Mouse (Mus musculus): ENCODE measurements around the gene Car11.

The Car11 gene

DNA sequence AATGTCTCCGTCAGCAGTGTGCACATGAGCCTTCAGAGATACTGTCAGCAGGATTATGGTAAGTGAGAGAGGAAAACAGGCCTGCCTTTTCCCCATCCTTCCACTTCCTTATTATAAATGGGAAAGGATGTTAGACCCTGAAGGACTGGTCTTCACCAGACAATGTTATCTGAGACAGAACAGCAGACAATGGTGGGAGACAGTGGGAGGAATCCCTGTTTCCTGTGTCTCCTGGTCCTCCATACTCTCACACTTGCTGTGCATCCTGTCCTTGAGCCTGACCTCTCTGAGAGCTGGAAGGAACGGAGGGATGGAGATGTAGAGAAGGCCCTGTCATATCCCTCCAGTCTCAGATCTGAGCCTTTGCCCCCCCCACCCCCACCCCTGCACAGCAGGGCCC lies 7.3 kb upstream of the Car11 start:
- no peak for DNase-seq (ENCODE audit: low read depth, low spot score)

- no peak for DNase-seq (ENCODE audit: low read depth, low spot score)
Observed at GRCm38 (mm10) chr7:45693921-45694591, 5.6 kb upstream of the Car11 start, which contains the start of gene Sec1. Sec1 (minus strand) TSS chr7:45694402.

DNA sequence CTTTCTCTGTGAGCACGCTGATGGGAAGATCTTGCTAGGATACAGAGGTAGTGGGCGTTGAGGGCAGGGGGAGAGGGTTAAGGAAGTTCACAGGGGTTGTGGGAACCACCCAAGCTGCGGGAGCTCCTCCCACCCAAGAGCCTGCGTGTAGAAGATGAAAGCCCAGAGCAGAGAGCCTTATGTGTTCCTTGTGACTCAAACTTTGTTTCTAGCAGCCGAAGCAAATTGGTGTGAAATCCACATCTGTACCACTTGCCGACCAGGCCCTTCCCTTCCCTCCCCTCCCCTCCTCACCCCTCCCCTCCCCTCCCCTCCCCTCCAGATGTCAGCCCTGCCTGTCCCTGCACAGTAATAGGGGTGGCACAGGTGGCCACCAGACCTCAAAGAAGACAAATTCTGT lies 4.5 kb upstream of the Car11 start:
- no peak for DNase-seq (ENCODE audit: low read depth, low spot score)

DNA sequence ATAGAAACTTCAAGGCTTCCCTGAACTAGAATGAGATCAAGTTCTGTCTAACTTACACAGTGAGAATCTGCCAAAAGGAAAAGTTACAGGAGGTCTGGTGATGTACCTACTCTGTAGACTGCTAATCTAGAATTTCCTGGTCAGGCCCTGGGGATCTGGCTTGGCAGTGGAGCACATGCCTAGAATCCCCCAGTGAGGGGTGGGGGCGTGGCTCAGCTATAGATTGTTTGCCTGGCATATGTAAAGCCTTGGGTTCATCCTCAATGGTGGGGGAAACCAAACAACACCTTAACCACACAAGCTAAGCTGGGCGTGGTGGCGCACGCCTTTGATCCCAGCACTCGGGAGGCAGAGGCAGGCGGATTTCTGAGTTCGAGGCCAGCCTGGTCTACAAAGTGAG lies 1.7 kb upstream of the Car11 start:
- DNase-seq (ENCODE audit: low read depth, low spot score): no peak

- peak; percentile 67 for DNase-seq (ENCODE audit: low read depth, low spot score)
Observed at GRCm38 (mm10) chr7:45700301-45701015, 815 bp downstream of the Car11 start.

- no peak for DNase-seq (ENCODE audit: low read depth, low spot score)
Observed at GRCm38 (mm10) chr7:45701072-45701471, 1.4 kb downstream of the Car11 start.

- no peak for DNase-seq (ENCODE audit: low read depth, low spot score)
Observed at GRCm38 (mm10) chr7:45701607-45702006, 2.0 kb downstream of the Car11 start.

GRCm38 (mm10) chr7:45702316-45702715 lies 2.7 kb downstream of the Car11 start:
- no peak for DNase-seq (ENCODE audit: low read depth, low spot score)

DNA sequence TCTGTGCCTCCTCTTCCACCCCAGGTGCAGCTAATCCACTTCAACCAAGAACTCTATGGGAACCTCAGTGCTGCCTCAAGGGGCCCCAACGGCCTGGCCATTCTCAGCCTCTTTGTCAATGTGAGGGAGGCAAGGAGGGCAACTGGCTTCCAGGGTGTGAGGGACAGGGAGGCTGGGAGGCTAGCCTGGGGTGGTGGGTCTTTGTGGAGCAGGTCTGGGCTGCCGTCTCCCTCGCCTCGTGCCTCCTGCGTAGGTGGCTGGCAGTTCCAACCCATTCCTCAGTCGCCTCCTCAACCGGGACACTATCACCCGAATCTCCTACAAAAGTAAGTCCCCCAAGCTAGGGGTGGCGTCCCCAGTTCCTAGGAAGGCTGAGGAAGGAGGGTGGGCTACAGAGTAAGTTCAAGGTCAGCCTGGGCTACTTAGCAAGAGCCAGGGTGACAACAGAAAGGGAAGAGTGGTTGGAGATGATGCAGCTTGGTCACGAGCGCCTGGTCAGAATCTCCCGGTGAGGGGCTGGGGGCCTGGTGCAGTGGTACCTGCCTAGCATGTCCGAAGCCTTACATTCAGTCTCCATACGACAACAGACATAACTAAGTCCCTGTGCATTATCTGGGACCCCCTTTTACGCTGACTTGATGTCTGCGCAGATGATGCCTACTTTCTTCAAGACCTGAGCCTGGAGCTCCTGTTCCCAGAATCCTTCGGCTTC lies 3.3 kb downstream of the Car11 start:
- no peak for DNase-seq (ENCODE audit: low read depth, low spot score)

- DNase-seq (ENCODE audit: low read depth, low spot score): no peak
Observed at GRCm38 (mm10) chr7:45703521-45704033, 3.9 kb downstream of the Car11 start.

- DNase-seq (ENCODE audit: low read depth, low spot score): peak; percentile 91
Observed at GRCm38 (mm10) chr7:45704046-45704559, 4.5 kb downstream of the Car11 start.

DNA sequence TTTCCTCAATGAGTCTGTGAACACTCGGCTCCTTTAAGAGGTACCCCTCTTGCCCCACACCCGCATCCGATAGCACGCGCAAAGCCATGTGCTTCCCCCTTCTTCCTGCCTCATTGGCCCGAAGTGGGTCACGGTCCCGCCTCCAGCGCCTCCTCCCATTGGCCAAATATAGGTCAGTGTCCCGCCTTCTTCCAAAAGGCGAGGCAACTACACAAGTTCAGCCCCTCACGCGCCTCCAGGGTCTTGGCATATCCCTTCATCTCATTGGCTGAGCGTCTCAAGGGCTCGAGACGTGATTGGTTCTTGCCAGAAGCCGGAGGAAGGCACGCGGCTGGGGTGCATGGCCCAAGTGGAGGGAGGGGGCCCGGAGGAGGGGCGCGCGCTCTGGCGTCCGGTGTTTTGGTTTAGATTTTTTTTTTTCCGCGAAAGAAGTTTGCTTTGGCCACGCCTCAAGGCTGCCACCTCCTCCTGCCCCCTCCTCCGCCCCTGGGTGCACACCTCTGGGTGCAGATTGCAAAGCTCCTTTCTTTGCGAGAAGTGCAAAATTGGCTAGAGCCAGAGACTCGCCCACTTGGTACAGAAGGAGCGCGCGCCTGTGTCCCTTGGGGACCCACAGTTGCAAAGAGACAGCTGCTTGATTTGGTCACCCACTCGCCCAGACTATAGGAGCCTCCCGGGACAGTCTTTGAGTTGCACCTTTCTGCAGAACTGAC lies 5.2 kb downstream of the Car11 start, which contains the start of gene Dbp:
Gene Dbp (plus strand): TSS at position 359 of the 713 bp plus-strand sequence.
- DNase-seq (ENCODE audit: low read depth, low spot score): peak; percentile 98

DNA sequence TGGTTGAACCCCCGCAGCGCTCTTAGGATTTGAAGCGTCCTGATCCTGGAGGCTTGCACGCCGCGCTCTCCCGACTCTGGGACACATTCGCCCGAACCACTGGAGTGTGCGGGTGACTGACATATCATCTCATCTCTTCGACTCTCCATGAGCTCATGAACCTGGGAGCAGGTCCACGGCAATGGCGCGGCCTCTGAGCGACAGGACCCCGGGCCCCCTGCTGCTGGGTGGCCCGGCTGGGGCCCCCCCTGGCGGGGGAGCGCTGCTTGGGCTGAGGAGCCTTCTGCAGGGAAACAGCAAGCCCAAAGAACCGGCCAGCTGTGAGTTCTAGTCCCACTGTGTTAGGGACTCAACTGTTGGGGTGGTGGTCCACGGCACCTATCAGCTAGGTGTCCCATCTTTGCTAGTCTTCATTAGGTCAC lies 5.8 kb downstream of the Car11 start:
- no peak for DNase-seq (ENCODE audit: low read depth, low spot score)

GRCm38 (mm10) chr7:45705873-45706281 lies 6.2 kb downstream of the Car11 start:
- DNase-seq (ENCODE audit: low read depth, low spot score): peak; percentile 65

GRCm38 (mm10) chr7:45706721-45707241 lies 7.1 kb downstream of the Car11 start:
- peak; percentile 73 for DNase-seq (ENCODE audit: low read depth, low spot score)

- DNase-seq (ENCODE audit: low read depth, low spot score): peak; percentile 93
Observed at GRCm38 (mm10) chr7:45707375-45707967, 7.8 kb downstream of the Car11 start.

DNA sequence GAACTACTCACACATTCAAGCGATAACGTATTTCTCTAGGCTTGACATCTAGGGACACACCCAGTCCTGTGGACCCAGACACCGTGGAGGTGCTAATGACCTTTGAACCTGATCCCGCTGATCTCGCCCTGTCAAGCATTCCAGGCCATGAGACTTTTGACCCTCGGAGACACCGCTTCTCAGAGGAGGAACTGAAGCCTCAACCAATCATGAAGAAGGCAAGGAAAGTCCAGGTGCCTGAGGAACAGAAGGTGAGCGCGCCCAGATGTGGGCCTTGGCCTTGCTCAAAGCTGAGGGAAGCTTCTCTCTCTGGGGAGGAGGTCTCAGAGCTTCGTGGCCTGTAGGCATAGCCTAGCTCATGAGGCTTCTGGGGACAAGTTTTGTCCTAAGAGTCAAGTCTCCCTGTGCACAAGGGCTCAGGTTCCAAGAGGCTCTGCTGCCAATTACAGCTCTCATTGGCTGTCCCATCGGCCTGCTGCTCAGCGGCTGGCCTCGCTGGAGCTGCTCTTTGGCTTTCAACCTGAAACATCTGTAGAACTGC lies 8.6 kb downstream of the Car11 start:
- DNase-seq (ENCODE audit: low read depth, low spot score): no peak

GRCm38 (mm10) chr7:45709036-45709435 lies 9.4 kb downstream of the Car11 start:
- no peak for DNase-seq (ENCODE audit: low read depth, low spot score)

- no peak for DNase-seq (ENCODE audit: low read depth, low spot score)
Observed at GRCm38 (mm10) chr7:45709677-45710355, 10.2 kb downstream of the Car11 start.
